Comparison of ENCODE assay signal across 29 mouse cellular contexts in genomic region chr5:31650518-31651288, GRCm38 (mm10). TPM values are rescaled to one million over a fixed set of nuclear protein-coding genes. Genes with fewer than 3 reads are reported as not detected.
A peak's percentile ranks its signal among the peaks of the same experiment; 100 is the strongest.
DNase-seq lines count a peak whose midpoint lies in the region; ATAC-seq and TF ChIP-seq lines count a peak whose summit lies in the region.
"Had no signal": no experiment of that assay in that cellular context is flagged by ENCODE, and none has a peak within 500 bp of the region (broad histone marks: within the 10 kb centered on the region; RNA-seq: fewer than 3 reads in every experiment).

No protein-coding gene starts in this region.

- no peak for DNase-seq in liver
- DNase-seq in fibroblast of lung, adult 2 months (ENCODE audit: low read depth) = peak; percentile 52
- no peak for DNase-seq in gastrocnemius, adult 18-20 months (ENCODE audit: low spot score)
- DNase-seq: adrenal gland, adult 2 months; adrenal gland, postnatal 36 days; cerebellum, adult 11 months; cerebellum, adult 9-10 months; cerebellum, postnatal 36 days; embryo, embryonic 11 days; gastrocnemius, postnatal 10 days; heart, postnatal 36 days; kidney, adult 8-10 months; kidney, postnatal 10 days had no signal

- no peak for TF ChIP-seq CTCF in C2C12 (IDR thresholded peaks at IDR 0.05; ENCODE audit: control insufficient read depth, insufficient read depth, insufficient read length)

- H3K9ac ChIP-seq in liver, embryonic 16.5 days (ENCODE audit: low read depth, low read length) = no peak overlapping the region
- H3K9ac ChIP-seq: embryonic facial prominence, embryonic 12.5 days; heart, embryonic 15.5 days; hindbrain, embryonic 12.5 days; intestine, embryonic 15.5 days; limb, embryonic 15.5 days; liver, embryonic 15.5 days; midbrain, embryonic 12.5 days had no signal

- no peak overlapping the region for H3K4me3 ChIP-seq in liver, embryonic 16.5 days (ENCODE audit: low read depth, low read length)
- no peak overlapping the region for H3K4me3 ChIP-seq in C2C12 (ENCODE audit: insufficient read depth, poor library complexity, severe bottlenecking)
- H3K4me3 ChIP-seq in myocyte = no peak overlapping the region
- H3K4me3 ChIP-seq: embryonic facial prominence, embryonic 12.5 days; heart, embryonic 10.5 days; heart, embryonic 15.5 days; hindbrain, embryonic 12.5 days; intestine, embryonic 15.5 days; limb, embryonic 10.5 days; limb, embryonic 15.5 days; liver, embryonic 15.5 days; megakaryocyte, embryonic 14.5 days; midbrain, embryonic 12.5 days had no signal

- H3K9me3 ChIP-seq in liver, embryonic 16.5 days (replicated peaks; ENCODE audit: control insufficient read depth, low read length) = no peaks in the 10 kb centered on the region
- H3K9me3 ChIP-seq: embryonic facial prominence, embryonic 12.5 days; heart, embryonic 10.5 days; heart, embryonic 15.5 days; intestine, embryonic 15.5 days; limb, embryonic 10.5 days; limb, embryonic 15.5 days; liver, embryonic 15.5 days had no signal

- no peak overlapping the region for H3ac ChIP-seq in C2C12 (ENCODE audit: control insufficient read depth, insufficient read length, low read depth)
- H3ac ChIP-seq in myocyte (ENCODE audit: control insufficient read depth, insufficient read length) = no peak overlapping the region

- H3K79me2 ChIP-seq in C2C12 (ENCODE audit: control insufficient read depth, insufficient read depth) = no peaks in the 10 kb centered on the region
- H3K79me2 ChIP-seq in myocyte (ENCODE audit: control insufficient read depth, insufficient read depth) = no peaks in the 10 kb centered on the region

- H3K4me2 ChIP-seq in liver, embryonic 16.5 days (ENCODE audit: low read depth, low read length) = no peak overlapping the region
- no peak overlapping the region for H3K4me2 ChIP-seq in myocyte (ENCODE audit: low read depth)
- H3K4me2 ChIP-seq: embryonic facial prominence, embryonic 12.5 days; heart, embryonic 15.5 days; hindbrain, embryonic 12.5 days; intestine, embryonic 15.5 days; limb, embryonic 15.5 days; liver, embryonic 15.5 days; midbrain, embryonic 12.5 days had no signal

- no peaks in the 10 kb centered on the region for H3K36me3 ChIP-seq in liver, embryonic 16.5 days (ENCODE audit: control insufficient read depth, insufficient read depth)
- H3K36me3 ChIP-seq in C2C12 (ENCODE audit: control insufficient read depth, insufficient read depth) (no peaks in the 10 kb centered on the region), myocyte (ENCODE audit: control insufficient read depth, insufficient read depth) (no peaks in the 10 kb centered on the region)
- H3K36me3 ChIP-seq: embryonic facial prominence, embryonic 12.5 days; heart, embryonic 15.5 days; hindbrain, embryonic 12.5 days; intestine, embryonic 15.5 days; limb, embryonic 10.5 days; limb, embryonic 15.5 days; midbrain, embryonic 12.5 days had no signal

- peak overlapping the region; percentile 56; the same call in 1 of the 2 replicates for H3K27ac ChIP-seq in liver, embryonic 16.5 days (ENCODE audit: low read length)
- H3K27ac ChIP-seq: embryonic facial prominence, embryonic 12.5 days; heart, embryonic 10.5 days; heart, embryonic 15.5 days; hindbrain, embryonic 12.5 days; hindbrain, postnatal 0 days; intestine, embryonic 15.5 days; limb, embryonic 10.5 days; limb, embryonic 15.5 days; midbrain, embryonic 12.5 days had no signal

- no peaks in the 10 kb centered on the region for H3K4me1 ChIP-seq in liver, embryonic 16.5 days (ENCODE audit: control insufficient read depth, low read depth, low read length)
- H3K4me1 ChIP-seq: embryonic facial prominence, embryonic 12.5 days; heart, embryonic 10.5 days; heart, embryonic 15.5 days; hindbrain, embryonic 12.5 days; limb, embryonic 10.5 days; limb, embryonic 15.5 days; liver, embryonic 15.5 days; midbrain, embryonic 12.5 days had no signal

- H3K27me3 ChIP-seq in liver, embryonic 16.5 days (ENCODE audit: control insufficient read depth, insufficient read depth, low read depth, low read length) = no peaks in the 10 kb centered on the region
- H3K27me3 ChIP-seq in C2C12 (ENCODE audit: control insufficient read depth, insufficient read depth, insufficient read length) (no peaks in the 10 kb centered on the region), myocyte (ENCODE audit: control insufficient read depth, insufficient read depth, insufficient read length) (no peaks in the 10 kb centered on the region)
- H3K27me3 ChIP-seq: embryonic facial prominence, embryonic 12.5 days; heart, embryonic 15.5 days; hindbrain, embryonic 12.5 days; intestine, embryonic 15.5 days; limb, embryonic 15.5 days; liver, embryonic 15.5 days; megakaryocyte, embryonic 14.5 days; midbrain, embryonic 12.5 days had no signal

- WGBS in liver, embryonic 16.5 days (ENCODE audit: insufficient replicate concordance) = 73% methylated on average over 2 of the region's 2 CpGs

- no peaks in the 10 kb centered on the region for H3K79me3 ChIP-seq in C2C12 (ENCODE audit: low read depth)

- TF ChIP-seq POLR2A in myocyte (IDR thresholded peaks at IDR 0.05; ENCODE audit: insufficient read length, low read depth) = no peak

- no peak for ATAC-seq in liver, embryonic 16.5 days (ENCODE audit: low read depth)
- ATAC-seq in CD4-positive, CD25-positive, alpha-beta regulatory T cell, adult 4 months = no peak
- ATAC-seq: forebrain, embryonic 16.5 days; hindbrain, postnatal 0 days; intestine, embryonic 15.5 days had no signal

TF ChIP-seq in C2C12, 6 proteins besides CTCF, POLR2A, EP300 and RAD21:
- TF ChIP-seq MYOD1 (IDR thresholded peaks at IDR 0.05; ENCODE audit: control insufficient read depth, insufficient read length, low read depth) = no peak
- TF ChIP-seq CEBPB (IDR thresholded peaks at IDR 0.05; ENCODE audit: low read depth) = peak; percentile 42
- no peak for TF ChIP-seq MYOG (IDR thresholded peaks at IDR 0.05; ENCODE audit: control insufficient read depth, extremely low read depth, insufficient read length)
- no peak for TF ChIP-seq MAX (IDR thresholded peaks at IDR 0.05)
- TF ChIP-seq USF1 (IDR thresholded peaks at IDR 0.05; ENCODE audit: low read depth) = no peak
- TF ChIP-seq FOSL1 (IDR thresholded peaks at IDR 0.05; ENCODE audit: insufficient read depth, low read length, poor library complexity, severe bottlenecking) = no peak

TF ChIP-seq in myocyte, 11 proteins besides CTCF, POLR2A, EP300 and RAD21:
- TF ChIP-seq REST (IDR thresholded peaks at IDR 0.05; ENCODE audit: insufficient read depth, insufficient read length) = no peak
- no peak for TF ChIP-seq USF1 (IDR thresholded peaks at IDR 0.05; ENCODE audit: low read depth)
- no peak for TF ChIP-seq TCF12 (IDR thresholded peaks at IDR 0.05; ENCODE audit: insufficient read depth, poor library complexity, severe bottlenecking)
- peak; percentile 67; the same call in 1 of the 2 replicates for TF ChIP-seq CEBPB (IDR thresholded peaks at IDR 0.05; ENCODE audit: insufficient read depth, poor library complexity, severe bottlenecking)
- no peak for TF ChIP-seq E2F4 (IDR thresholded peaks at IDR 0.05; ENCODE audit: insufficient read depth)
- no peak for TF ChIP-seq TCF3 (IDR thresholded peaks at IDR 0.05; ENCODE audit: insufficient read length, low read depth)
- no peak for TF ChIP-seq MAX (IDR thresholded peaks at IDR 0.05; ENCODE audit: low read depth)
- no peak for TF ChIP-seq MYOG (IDR thresholded peaks at IDR 0.05; ENCODE audit: control insufficient read depth in 1 of 3, insufficient read depth in 1 of 3, insufficient read length in 2 of 3, low read depth in 2 of 3)

RNA-seq across cellular contexts. Expression of gene Rbks, which starts 46.7 kb away (rescaled TPM):
- 17.6 and 18.1 TPM in 2 replicates for polyA plus RNA-seq in liver, embryonic 16.5 days (2015; fragmentation: Nextera tagmentation; extraction: Ambion mirVana)
- polyA plus RNA-seq in C2C12 (2012; fragmentation: generic; extraction: Trizol) = 1.3 TPM
- 2.0 TPM for polyA plus RNA-seq in myocyte (2012; fragmentation: generic; extraction: Trizol)
- total RNA-seq in gastrocnemius, adult 18-20 months (2021) = 1 to 10 TPM; 4.4 to 4.6 TPM
- polyA plus RNA-seq in CD4-positive, CD25-positive, alpha-beta regulatory T cell, adult 4 months (2017; shearing (Covaris generic)) = 10 to 100 TPM; 18.7 to 19.4 TPM

RNA-seq across cellular contexts. Expression of gene Babam2, which starts 46.8 kb away (rescaled TPM):
- polyA plus RNA-seq in liver, embryonic 16.5 days (2015; fragmentation: Nextera tagmentation; extraction: Ambion mirVana) = 31.8 and 32.4 TPM in 2 replicates
- polyA plus RNA-seq in C2C12 (2012; fragmentation: generic; extraction: Trizol) (36.0 TPM), myocyte (2012; fragmentation: generic; extraction: Trizol) (77.2 TPM)
- 10 to 100 TPM; 33.3 to 33.8 TPM for total RNA-seq in gastrocnemius, adult 18-20 months (2021)
- polyA plus RNA-seq in CD4-positive, CD25-positive, alpha-beta regulatory T cell, adult 4 months (2017; shearing (Covaris generic)) = 100 to 1,000 TPM; 104 to 119 TPM

RNA-seq across cellular contexts. Expression of gene Mrpl33, which starts 54.0 kb away (rescaled TPM):
- polyA plus RNA-seq in liver, embryonic 16.5 days (2015; fragmentation: Nextera tagmentation; extraction: Ambion mirVana) = 141 and 152 TPM in 2 replicates
- 228 TPM for polyA plus RNA-seq in C2C12 (2012; fragmentation: generic; extraction: Trizol)
- polyA plus RNA-seq in myocyte (2012; fragmentation: generic; extraction: Trizol) = 241 TPM
- 100 to 1,000 TPM; 269 to 270 TPM for total RNA-seq in gastrocnemius, adult 18-20 months (2021)
- polyA plus RNA-seq in CD4-positive, CD25-positive, alpha-beta regulatory T cell, adult 4 months (2017; shearing (Covaris generic)) = 100 to 1,000 TPM; 231 to 312 TPM
